Mouse (Mus musculus) liver, embryonic 14.5 days (tissue): Measurements from ENCODE around the gene Kcnj11.

Experiments
- CTCF ChIP-seq: IDR thresholded peaks from 2 replicates; pipeline ENCODE4 v1.5.1; 2016; ENCODE audit warnings: antibody characterized with exemption, low read depth, control low read depth
- EP300 ChIP-seq: IDR thresholded peaks from 2 replicates; pipeline ENCODE4 v1.6.1; 2016; ENCODE audit warnings: antibody characterized with exemption, low read depth

DNA sequence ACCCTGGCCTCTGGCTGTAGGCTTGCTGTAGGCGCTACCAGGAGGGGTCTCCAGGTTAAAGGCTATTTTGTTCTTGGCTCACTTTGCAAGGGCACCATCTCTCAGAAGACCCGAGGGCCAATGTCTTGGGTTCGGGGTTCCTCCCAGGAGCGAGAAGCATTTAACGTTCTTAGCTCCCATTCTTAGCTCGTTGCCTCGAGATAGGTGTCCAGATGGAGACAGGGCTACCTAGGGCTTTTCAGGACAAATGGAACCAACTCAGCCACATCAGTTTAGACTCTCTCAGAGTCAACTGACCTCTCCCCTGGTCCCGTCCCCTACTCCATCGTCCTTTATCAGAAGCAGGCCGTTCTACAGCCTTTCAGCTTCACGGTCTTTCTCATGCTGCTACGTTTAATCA, 31.7 kb upstream of the Kcnj11 start:
- TF ChIP-seq CTCF = no peak
- TF ChIP-seq EP300 = no peak
